Mouse (Mus musculus) spleen, adult 2 months (tissue): ENCODE data around the gene Ralgapb. TPM values are rescaled to one million over a fixed set of nuclear protein-coding genes. Genes with fewer than 3 reads are reported as not detected.
A peak's percentile ranks its signal among the peaks of the same experiment; 100 is the strongest.

ENCODE experiments used
- DNase-seq, 2 experiments: peaks; one replicate each; pipeline versions ENCODE4 v3.0.0 to v3.0.0-alpha.2; 2012 to 2021; ENCODE audit warnings: low spot score in 2 of 2, low read depth in 1 of 2
- H3K27ac ChIP-seq: fragments of 200-500 bp; 2 replicates; pipeline ENCODE4 v1.5.1; 2012; ENCODE audit warnings: low read length, inconsistent platforms; ENCODE audit not compliant: insufficient read depth
- H3K27me3 ChIP-seq: fragments of 200-500 bp; 2 replicates; pipeline ENCODE4 v1.6.1; 2012; ENCODE audit warnings: mild to moderate bottlenecking, moderate library complexity, low read length, inconsistent platforms; ENCODE audit not compliant: control insufficient read depth, insufficient read depth
- H3K36me3 ChIP-seq: fragments of 200-500 bp; 2 replicates; pipeline ENCODE4 v1.6.1; 2012; ENCODE audit warnings: mild to moderate bottlenecking, low read length, inconsistent platforms; ENCODE audit not compliant: control insufficient read depth, insufficient read depth
- H3K4me1 ChIP-seq: fragments of 200-500 bp; 2 replicates; pipeline ENCODE4 v1.6.1; 2011; ENCODE audit warnings: inconsistent platforms; ENCODE audit not compliant: control insufficient read depth, insufficient read depth, insufficient read length
- H3K4me3 ChIP-seq: fragments of 200-500 bp; 2 replicates; pipeline ENCODE4 v1.5.1; 2011; ENCODE audit warnings: mild to moderate bottlenecking, inconsistent platforms; ENCODE audit not compliant: insufficient read depth, insufficient read length; ENCODE audit errors: extremely low read depth
- CTCF ChIP-seq: fragments of 200-500 bp; IDR thresholded peaks from 2 replicates; pipeline ENCODE4 v1.5.1; 2011; ENCODE audit warnings: mild to moderate bottlenecking, inconsistent platforms; ENCODE audit not compliant: insufficient read depth, insufficient read length, insufficient replicate concordance; ENCODE audit errors: extremely low read depth
- POLR2A ChIP-seq: fragments of 200-500 bp; IDR thresholded peaks from 2 replicates; pipeline ENCODE4 v1.6.1; 2011; ENCODE audit warnings: low read depth, low read length, inconsistent platforms
- WGBS: fragments of 180-500 bp; shearing (Covaris S2); methylation state at CpG from one replicate; pipeline ENCODE4 v1.1.7; 2018; 5-methylcytosine and 5-hydroxymethylcytosine counted together
- polyA plus RNA-seq: library from polyadenylated mRNA; depleted of rRNA; stranded (reverse); fragments of >200 nt; gene quantifications from 2 replicates; pipeline ENCODE4 v1.2.3, GENCODE M21; 2012

Gene Ralgapb
- polyA plus RNA-seq, 1 experiment = 14.8 TPM

DNA sequence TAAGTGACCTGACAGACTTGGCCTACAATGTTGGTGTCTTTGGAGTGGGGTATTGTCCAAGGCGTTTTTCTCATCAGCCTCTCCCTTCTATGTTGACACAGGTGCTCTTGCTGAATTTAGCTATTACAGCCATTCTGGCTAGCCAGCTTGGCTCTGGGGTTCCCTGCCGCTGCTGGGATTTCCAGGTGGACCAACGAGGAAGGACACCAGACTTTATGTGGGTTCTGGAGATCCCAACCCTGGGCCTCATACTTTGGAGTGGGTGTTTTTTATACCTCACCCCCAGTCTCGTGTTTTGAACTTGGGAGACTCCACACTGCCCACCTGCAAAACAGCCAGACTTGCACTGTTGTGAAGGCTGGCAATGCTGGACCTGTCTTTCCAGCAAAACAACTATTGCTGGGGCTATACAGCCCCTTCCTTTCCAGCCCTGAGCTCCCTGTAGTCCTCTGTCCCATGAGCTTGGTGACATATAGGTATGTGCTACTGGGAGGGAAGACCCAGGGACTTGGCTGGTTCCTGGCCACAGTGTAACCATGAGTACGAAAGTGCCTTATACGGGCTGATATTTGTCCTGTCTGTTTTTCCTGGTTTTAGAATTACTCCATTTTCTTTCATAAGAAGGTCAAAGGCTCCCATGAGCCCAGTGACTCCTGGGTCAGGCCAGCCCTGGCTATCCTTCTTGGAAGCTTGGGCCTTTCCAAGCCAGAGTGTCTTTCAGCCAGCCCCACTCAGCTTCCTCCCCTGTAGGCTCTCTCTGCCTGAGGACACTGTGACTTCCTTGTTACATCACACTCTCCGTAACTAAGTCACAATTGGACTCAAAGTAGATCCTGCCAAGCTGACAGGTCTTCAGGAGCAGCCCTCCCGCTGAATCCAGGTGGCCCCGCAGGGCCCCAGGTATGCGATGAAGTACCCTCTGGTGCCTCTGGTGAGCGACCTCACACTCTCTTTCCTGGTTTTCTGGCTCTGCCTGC lies 92.5 kb downstream of the Ralgapb start, which contains the start of gene Adig:
Gene Adig, plus strand, starts transcription at position 777 of the 977 bp plus-strand sequence.
- 84% methylated on average over 11 of the region's 11 CpGs for WGBS
- Histone ChIP-seq H3K27me3 (no peaks in the 10 kb centered on the region), H3K4me3 (no peak within 1 kb of the TSS), H3K36me3 (peaks cover 13% of the 10 kb centered on the region), H3K4me1 (no peaks in the 10 kb centered on the region), H3K27ac (no peak within 1 kb of the TSS)
- no peak for TF ChIP-seq CTCF
- no peak for TF ChIP-seq POLR2A
- no peak for DNase-seq

DNA sequence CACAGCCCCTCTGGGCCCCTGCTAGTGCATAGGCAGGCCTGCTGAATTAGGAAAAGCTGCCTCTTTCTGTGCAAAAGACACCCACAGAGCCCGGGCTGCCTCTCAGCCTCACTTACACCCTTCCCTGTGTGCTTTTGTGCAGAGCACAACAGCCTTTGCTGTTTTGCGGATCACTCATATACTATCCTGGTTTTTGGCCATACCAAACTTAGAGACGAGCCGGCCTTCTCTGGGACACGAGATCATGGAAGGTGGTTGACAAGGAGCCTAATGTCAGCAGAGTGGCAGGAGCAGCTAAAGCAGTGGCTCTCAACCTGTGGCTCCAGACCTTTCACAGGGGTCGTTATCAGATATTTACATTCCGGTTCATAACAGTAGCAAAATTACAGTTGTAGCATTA lies 93.6 kb downstream of the Ralgapb start:
- no peak for TF ChIP-seq POLR2A
- no peak for TF ChIP-seq CTCF
- H3K4me1 ChIP-seq = no peaks in the 10 kb centered on the region
- 91% methylated on average over 7 of the region's 7 CpGs for WGBS
- no peak overlapping the region for H3K4me3 ChIP-seq
- no peaks in the 10 kb centered on the region for H3K27me3 ChIP-seq
- DNase-seq = no peak
- H3K36me3 ChIP-seq = peaks cover 5% of the 10 kb centered on the region
- H3K27ac ChIP-seq = no peak overlapping the region

DNA sequence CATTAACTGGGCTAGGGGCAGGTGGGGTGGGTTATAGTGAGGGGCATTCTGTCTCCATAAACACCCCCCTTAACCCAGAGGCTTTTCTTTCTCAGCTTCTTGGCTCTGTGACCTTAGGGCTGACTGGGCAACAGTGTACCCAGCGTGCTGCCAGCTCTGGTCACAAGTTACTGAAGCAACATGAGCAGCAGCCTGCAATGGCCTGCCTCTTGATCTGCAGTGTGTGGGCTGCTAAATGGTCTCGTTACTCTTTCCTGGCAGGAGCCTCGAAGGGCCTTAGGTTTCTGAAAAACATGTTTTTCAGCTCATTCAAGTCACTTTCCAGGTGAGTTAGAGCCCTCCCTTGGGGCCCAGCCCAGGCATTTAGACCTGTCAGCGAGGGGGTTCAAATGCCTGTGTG lies 94.0 kb downstream of the Ralgapb start:
- Histone ChIP-seq H3K27ac (no peak overlapping the region), H3K36me3 (peaks cover 3% of the 10 kb centered on the region; the same call in 1 of the 2 replicates), H3K4me1 (no peaks in the 10 kb centered on the region), H3K27me3 (no peaks in the 10 kb centered on the region), H3K4me3 (no peak overlapping the region)
- 86% methylated on average over 4 of the region's 4 CpGs for WGBS
- TF ChIP-seq CTCF = no peak
- TF ChIP-seq POLR2A = no peak
- no peak for DNase-seq

DNA sequence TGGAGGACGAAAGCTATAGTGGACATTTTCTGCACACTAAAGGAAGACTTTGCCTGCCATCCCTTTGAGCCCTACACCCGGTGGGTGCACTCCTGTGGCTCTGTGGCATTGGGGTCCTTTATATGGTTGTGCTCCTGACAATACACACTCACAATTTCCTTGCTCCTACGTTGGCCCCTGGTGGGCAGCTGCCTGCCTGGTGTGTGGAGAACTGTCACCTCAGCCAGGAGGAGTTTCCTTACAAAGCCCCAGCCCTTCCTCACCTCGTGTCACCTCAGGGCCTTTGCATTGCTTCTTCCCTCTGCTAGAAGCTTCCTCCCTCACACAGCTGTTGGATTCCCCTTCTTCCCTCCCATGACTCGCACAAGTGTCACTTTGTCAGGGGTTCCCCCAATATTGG lies 96.8 kb downstream of the Ralgapb start:
- no peaks in the 10 kb centered on the region for H3K4me1 ChIP-seq
- 71% methylated on average over 5 of the region's 5 CpGs for WGBS
- H3K36me3 ChIP-seq = no peaks in the 10 kb centered on the region
- TF ChIP-seq POLR2A = no peak
- TF ChIP-seq CTCF = no peak
- H3K27me3 ChIP-seq = no peaks in the 10 kb centered on the region
- no peak overlapping the region for H3K4me3 ChIP-seq
- H3K27ac ChIP-seq = no peak overlapping the region
- DNase-seq = no peak

- TF ChIP-seq CTCF (no peak), POLR2A (no peak)
- no peaks in the 10 kb centered on the region for H3K36me3 ChIP-seq
- H3K4me1 ChIP-seq = no peaks in the 10 kb centered on the region
- DNase-seq = no peak
- H3K4me3 ChIP-seq = no peak overlapping the region
- no peaks in the 10 kb centered on the region for H3K27me3 ChIP-seq
- 88% methylated on average over 10 of the region's 10 CpGs for WGBS
- no peak overlapping the region for H3K27ac ChIP-seq
These were observed 97.4 kb downstream of the Ralgapb start for GRCm38 (mm10) chr2:158507046-158507445.

- no peaks in the 10 kb centered on the region for H3K4me1 ChIP-seq
- no peaks in the 10 kb centered on the region for H3K36me3 ChIP-seq
- 71% methylated on average over 6 of the region's 6 CpGs for WGBS
- H3K27ac ChIP-seq = no peak overlapping the region
- TF ChIP-seq CTCF (no peak), POLR2A (no peak)
- DNase-seq = peak in 1 of 2 experiments; percentile 42
- H3K27me3 ChIP-seq = no peaks in the 10 kb centered on the region
- no peak overlapping the region for H3K4me3 ChIP-seq
These were observed 101.0 kb downstream of the Ralgapb start for GRCm38 (mm10) chr2:158510665-158511064.

- WGBS = 83% methylated on average over 10 of the region's 10 CpGs
- no peaks in the 10 kb centered on the region for H3K4me1 ChIP-seq
- H3K36me3 ChIP-seq = no peaks in the 10 kb centered on the region
- H3K27me3 ChIP-seq = no peaks in the 10 kb centered on the region
- TF ChIP-seq POLR2A (no peak), CTCF (no peak)
- H3K4me3 ChIP-seq = no peak within 1 kb of the TSS
- DNase-seq = no peak
- no peak within 1 kb of the TSS for H3K27ac ChIP-seq
These were observed 102.9 kb downstream of the Ralgapb start, which contains the start of gene Arhgap40 for GRCm38 (mm10) chr2:158512528-158512927. Gene Arhgap40 (plus strand): TSS chr2:158512796.
